Mouse (Mus musculus) lung, embryonic 14.5 days (tissue): ENCODE measurements around the gene Cts3. TPM values are rescaled to one million over a fixed set of nuclear protein-coding genes. Genes with fewer than 3 reads are reported as not detected.
"Not testable (repeated sequence)": the region's sequence is repeated elsewhere in the genome, so short reads cannot be mapped to it uniquely, and the experiment has no call there.

Experiments
- ATAC-seq: fragments of 200-750 bp; cut with Nextera tagmentation; 2 replicates; pipeline ENCODE4 v1.8.0; 2017; ENCODE audit warnings: mild to moderate bottlenecking, moderate TSS enrichment, moderate library complexity; ENCODE audit not compliant: insufficient read depth
- DNase-seq: peaks from one replicate; pipeline ENCODE4 v3.0.0-alpha.2; 2015
- H3K27ac ChIP-seq: fragments of 300-500 bp; sonication (generic); 2 replicates; pipeline ENCODE4 v1.5.1; 2014; ENCODE audit warnings: low read depth, mild to moderate bottlenecking, moderate library complexity
- H3K27me3 ChIP-seq: fragments of 300-500 bp; sonication (generic); 2 replicates; pipeline ENCODE4 v1.6.1; 2014; ENCODE audit warnings: low read length, control low read depth; ENCODE audit not compliant: insufficient read depth
- H3K36me3 ChIP-seq: fragments of 300-500 bp; sonication (generic); 2 replicates; pipeline ENCODE4 v1.6.1; 2014; ENCODE audit warnings: control low read depth; ENCODE audit not compliant: insufficient read depth
- H3K4me1 ChIP-seq: fragments of 300-500 bp; sonication (generic); 2 replicates; pipeline ENCODE4 v1.6.1; 2014; ENCODE audit warnings: antibody characterized with exemption, control low read depth; ENCODE audit not compliant: insufficient read depth
- H3K4me2 ChIP-seq: fragments of 300-500 bp; sonication (generic); 2 replicates; pipeline ENCODE4 v1.6.1; 2014; ENCODE audit warnings: mild to moderate bottlenecking
- H3K4me3 ChIP-seq: fragments of 300-500 bp; sonication (generic); 2 replicates; pipeline ENCODE4 v1.5.1; 2014; ENCODE audit warnings: low read depth, low read length
- H3K9ac ChIP-seq: fragments of 300-500 bp; sonication (generic); 2 replicates; pipeline ENCODE4 v1.6.1; 2014
- H3K9me3 ChIP-seq: fragments of 300-500 bp; sonication (generic); 2 replicates; pipeline ENCODE4 v1.6.1; 2016; ENCODE audit warnings: low read depth, low read length, control low read depth
- CTCF ChIP-seq: IDR thresholded peaks from 2 replicates; pipeline ENCODE4 v1.5.1; 2016; ENCODE audit warnings: antibody characterized with exemption, low read depth
- WGBS: fragments of 180-500 bp; shearing (Covaris S2); extraction: QIAGEN DNeasy Blood & Tissue Kit; methylation state at CpG from one replicate; pipeline ENCODE4 v1.1.7; 2014; 5-methylcytosine and 5-hydroxymethylcytosine counted together
- polyA plus RNA-seq: library from polyadenylated mRNA; unstranded; fragments of >200 nt; fragmentation: Nextera tagmentation; extraction: Ambion mirVana; gene quantifications from 2 replicates; pipeline ENCODE4 v1.2.1, GENCODE M21; 2014

Cts3 gene
- not detected in 2 replicates for polyA plus RNA-seq

DNA sequence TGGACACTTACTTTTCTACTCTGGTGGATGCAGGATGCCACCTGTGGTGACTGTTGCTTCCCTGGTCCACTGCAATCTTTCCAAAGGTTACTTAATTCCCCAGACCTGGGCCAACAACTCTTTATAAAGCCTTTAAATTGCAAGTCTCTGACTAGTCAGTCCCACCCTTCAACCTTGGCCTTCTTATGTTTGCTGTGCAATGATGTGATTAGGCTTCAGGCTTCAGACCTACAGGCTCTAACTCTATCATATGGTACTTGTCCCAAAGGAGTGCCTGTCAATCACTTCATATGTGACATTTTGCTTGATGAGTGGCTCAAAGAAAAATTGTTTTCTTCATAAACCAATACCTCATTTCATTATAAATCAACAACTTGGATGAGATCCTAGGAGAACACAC lies at the start of gene Cts3:
Gene Cts3 (minus strand): TSS at position 101 of the 400 bp plus-strand sequence.
- H3K4me2 ChIP-seq: no peak within 1 kb of the TSS
- TF ChIP-seq CTCF: no peak
- ATAC-seq (no peak), DNase-seq (no peak)
- H3K27ac ChIP-seq: no peak within 1 kb of the TSS
- no peaks in the 10 kb centered on the region for H3K27me3 ChIP-seq
- peaks cover 3% of the 10 kb centered on the region; the same call in 1 of the 2 replicates for H3K9me3 ChIP-seq
- H3K9ac ChIP-seq: no peak within 1 kb of the TSS
- H3K4me3 ChIP-seq: no peak within 1 kb of the TSS
- H3K4me1 ChIP-seq: no peaks in the 10 kb centered on the region
- no peaks in the 10 kb centered on the region for H3K36me3 ChIP-seq

DNA sequence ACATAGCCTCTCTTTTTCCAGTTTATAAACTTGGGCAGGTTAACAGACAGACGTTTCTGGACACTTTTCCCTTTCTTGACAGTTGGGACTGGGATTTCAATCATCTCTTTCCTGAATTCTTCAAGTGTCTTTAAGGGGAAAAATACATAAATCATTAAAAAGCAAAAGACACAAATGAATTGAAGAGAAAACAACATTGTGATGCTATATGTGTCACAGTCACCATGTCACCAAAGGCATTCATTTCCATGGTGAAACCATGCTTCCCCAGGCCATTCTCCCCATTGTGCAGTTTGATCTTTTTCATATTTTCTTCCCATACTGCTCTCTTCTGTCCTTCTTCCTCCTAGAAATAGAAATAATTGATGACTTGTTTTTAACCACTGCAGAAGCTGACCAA lies 1.9 kb downstream of the Cts3 start, which contains the start of gene Gm49352:
Gene Gm49352 (minus strand): TSS at position 101 of the 400 bp plus-strand sequence.
- H3K9me3 ChIP-seq, ATAC-seq, H3K27ac ChIP-seq, H3K36me3 ChIP-seq, H3K4me1 ChIP-seq, DNase-seq, H3K4me3 ChIP-seq, H3K9ac ChIP-seq, H3K27me3 ChIP-seq, H3K4me2 ChIP-seq: not testable (repeated sequence)
- 28% methylated on average over 1 of the region's 1 CpGs for WGBS

- H3K36me3 ChIP-seq: no peaks in the 10 kb centered on the region
- TF ChIP-seq CTCF: no peak
- H3K4me3 ChIP-seq: no peak within 1 kb of the TSS
- no peak within 1 kb of the TSS for H3K4me2 ChIP-seq
- WGBS: 57% methylated on average over 4 of the region's 4 CpGs
- ATAC-seq: no peak
- no peak within 1 kb of the TSS for H3K27ac ChIP-seq
- no peak for DNase-seq
- H3K27me3 ChIP-seq: no peaks in the 10 kb centered on the region
- 0 out of 2 replicates have a peak, but pooled peaks cover 3% of the 10 kb centered on the region for H3K9me3 ChIP-seq
- H3K4me1 ChIP-seq: no peaks in the 10 kb centered on the region
- H3K9ac ChIP-seq: no peak within 1 kb of the TSS
Observed at GRCm38 (mm10) chr13:61541631-61542030, 28.3 kb downstream of the Cts3 start, which contains the start of gene Ctsm. TSS of gene Ctsm (minus strand) at chr13:61541839.

Other genes starting within 250 kb of the Cts3 start
- not detected in 2 replicates for gene Cts7, start 211.9 kb downstream of the Cts3 start, polyA plus RNA-seq
- not detected in 2 replicates for gene Ctsm, start 28.3 kb downstream of the Cts3 start, polyA plus RNA-seq
- not detected in 2 replicates for gene Gm49352, start 2.0 kb downstream of the Cts3 start, polyA plus RNA-seq